Mouse (Mus musculus) frontal cortex, postnatal 36 days (tissue): Measurements from ENCODE around the gene Sgca.

Experiments used
- DNase-seq, 2 experiments: peaks; one replicate each; pipeline ENCODE4 v3.0.0; 2022; ENCODE audit warnings: low spot score in 2 of 2

Sgca gene

DNA sequence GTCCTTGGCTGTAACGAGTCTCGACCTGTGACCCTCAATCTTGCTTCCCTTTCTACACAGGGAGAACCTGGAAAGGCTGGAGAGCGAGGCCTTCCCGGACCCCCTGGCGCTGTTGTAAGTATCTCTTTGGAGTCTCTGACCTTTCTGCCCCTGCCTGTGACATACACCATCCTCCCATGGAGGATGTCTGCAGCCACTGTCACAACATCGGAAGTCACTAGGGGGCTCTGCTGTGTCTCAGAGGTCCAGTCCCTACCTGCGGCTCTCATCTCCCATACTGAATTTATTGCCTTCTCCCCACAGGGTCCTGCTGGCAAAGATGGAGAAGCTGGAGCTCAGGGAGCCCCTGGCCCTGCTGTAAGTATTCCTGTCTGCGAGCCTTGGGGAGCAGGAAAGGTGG is 31.8 kb downstream of the Sgca start:
- no peak for DNase-seq

DNA sequence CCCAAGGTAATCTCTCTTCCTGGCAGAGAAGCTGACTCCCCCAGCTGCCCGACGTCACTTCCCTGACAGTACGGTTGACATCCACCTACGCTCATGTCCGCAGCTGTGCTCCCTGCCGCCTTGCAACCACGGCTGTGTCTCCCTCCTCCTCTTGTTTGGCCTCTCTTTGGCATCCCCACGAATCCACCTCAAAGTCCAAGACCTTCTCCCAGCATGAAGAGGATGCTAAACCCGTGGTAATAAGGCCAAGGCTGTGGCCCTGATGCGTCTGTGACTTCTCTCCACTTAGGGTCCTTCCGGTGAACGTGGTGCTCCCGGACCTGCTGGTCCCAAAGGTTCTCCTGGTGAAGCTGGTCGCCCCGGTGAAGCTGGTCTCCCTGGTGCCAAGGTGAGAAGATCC is 33.1 kb downstream of the Sgca start:
- no peak for DNase-seq

DNA sequence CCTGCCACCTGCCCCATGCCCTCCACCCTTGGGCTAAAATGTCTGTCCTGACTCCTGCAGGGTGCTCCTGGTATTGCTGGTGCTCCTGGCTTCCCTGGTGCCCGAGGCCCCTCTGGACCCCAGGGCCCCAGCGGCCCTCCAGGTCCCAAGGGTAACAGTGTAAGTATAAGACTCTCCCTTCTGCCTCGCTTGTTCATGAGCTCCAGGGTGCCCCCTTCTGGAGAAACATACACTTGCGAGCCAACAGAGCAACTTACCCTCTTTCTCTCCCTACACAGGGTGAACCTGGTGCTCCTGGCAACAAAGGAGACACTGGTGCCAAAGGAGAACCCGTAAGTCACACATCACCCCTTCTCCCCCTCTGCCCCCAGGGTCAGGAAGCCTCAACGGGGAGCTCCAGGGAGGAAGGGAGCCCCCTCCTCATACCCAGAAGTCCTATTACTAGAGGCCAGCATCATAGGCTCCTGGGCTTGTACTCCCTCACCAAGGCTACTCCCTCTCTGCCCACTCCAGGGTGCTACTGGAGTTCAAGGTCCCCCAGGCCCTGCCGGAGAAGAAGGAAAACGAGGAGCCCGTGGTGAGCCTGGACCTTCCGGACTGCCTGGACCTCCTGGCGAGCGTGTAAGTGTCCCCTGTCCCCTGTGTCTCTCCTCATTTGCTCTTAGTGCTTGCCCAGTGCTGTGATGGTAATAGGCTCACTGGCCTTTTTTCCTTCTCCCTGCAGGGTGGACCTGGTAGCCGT is 33.7 kb downstream of the Sgca start:
- DNase-seq, result peak; percentile 36 to 41

- no peak for DNase-seq
These were observed 34.4 kb downstream of the Sgca start for GRCm38 (mm10) chr11:94941776-94942175.

DNA sequence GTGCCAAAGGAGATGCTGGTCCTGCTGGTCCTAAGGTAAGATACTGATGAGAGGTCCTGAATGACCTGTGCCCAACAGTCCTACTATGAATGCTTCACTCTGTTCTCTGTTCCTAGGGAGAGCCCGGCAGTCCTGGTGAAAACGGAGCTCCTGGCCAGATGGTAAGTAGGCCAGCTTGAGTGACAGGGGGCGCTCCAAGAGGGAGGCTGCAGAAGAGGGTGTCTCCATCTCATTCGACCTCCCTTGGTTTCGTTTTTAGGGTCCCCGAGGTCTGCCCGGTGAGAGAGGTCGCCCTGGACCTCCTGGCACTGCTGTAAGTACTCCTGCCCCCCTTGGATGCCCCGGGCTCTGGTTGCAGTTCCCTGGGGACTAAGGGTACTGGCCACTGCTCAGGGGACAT is 35.0 kb downstream of the Sgca start:
- no peak for DNase-seq

- DNase-seq, result peak; percentile 68 to 81
These were observed 36.8 kb downstream of the Sgca start for GRCm38 (mm10) chr11:94939280-94939679.

DNA sequence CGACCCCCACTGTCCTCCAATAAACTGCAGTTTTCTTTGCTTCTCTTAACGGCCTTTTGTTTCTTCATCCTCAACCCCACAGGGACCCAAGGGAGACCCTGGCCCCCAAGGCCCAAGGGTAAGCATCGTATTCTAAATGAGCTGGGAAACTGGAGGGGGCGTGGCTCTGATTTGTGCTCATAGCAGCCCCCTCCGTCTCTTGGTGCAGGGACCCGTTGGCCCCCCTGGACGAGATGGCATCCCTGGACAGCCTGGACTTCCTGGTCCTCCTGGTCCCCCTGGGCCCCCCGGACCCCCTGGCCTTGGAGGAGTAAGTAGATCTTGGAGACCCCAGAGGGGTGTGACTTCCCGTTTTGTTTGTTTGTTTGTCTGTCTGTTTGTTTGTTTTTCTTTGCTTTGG is 37.8 kb downstream of the Sgca start:
- DNase-seq, result no peak

GRCm38 (mm10) chr11:94937787-94938186 is 38.3 kb downstream of the Sgca start:
- no peak for DNase-seq

GRCm38 (mm10) chr11:94937335-94937781 is 38.8 kb downstream of the Sgca start:
- DNase-seq, result peak; percentile 74 to 76

GRCm38 (mm10) chr11:94936851-94937295 is 39.3 kb downstream of the Sgca start:
- peak; percentile 86 to 90 for DNase-seq

DNA sequence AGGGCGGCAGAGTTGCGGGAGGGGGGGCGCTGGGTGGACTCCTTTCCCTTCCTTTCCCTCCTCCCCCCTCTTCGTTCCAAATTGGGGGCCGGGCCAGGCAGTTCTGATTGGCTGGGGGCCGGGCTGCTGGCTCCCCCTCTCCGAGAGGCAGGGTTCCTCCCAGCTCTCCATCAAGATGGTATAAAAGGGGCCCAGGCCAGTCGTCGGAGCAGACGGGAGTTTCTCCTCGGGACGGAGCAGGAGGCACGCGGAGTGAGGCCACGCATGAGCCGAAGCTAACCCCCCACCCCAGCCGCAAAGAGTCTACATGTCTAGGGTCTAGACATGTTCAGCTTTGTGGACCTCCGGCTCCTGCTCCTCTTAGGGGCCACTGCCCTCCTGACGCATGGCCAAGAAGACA is 40.1 kb downstream of the Sgca start, which contains the start of gene Col1a1:
Gene Col1a1 (plus strand): TSS at position 180 of the 400 bp plus-strand sequence.
- no peak for DNase-seq

DNA sequence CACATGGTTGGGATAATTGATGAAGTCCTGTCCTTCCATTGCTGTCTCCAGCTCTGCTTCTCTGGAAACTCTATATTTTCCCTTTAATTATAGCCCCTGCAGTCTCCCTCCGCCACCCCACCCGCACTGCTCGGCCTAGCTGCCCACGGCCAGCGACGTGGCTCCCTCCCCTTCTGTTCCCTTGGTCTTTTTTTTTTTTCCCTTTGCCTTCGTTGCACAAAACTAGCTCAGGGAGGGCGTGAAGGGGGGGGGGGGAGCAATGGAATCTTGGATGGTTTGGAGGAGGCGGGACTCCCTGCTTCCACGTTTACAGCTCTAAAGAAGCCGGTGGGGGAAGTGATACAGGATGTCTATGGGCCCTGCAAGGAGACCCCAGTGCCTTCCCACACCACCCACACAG is 41.6 kb downstream of the Sgca start:
- DNase-seq, result no peak

DNA sequence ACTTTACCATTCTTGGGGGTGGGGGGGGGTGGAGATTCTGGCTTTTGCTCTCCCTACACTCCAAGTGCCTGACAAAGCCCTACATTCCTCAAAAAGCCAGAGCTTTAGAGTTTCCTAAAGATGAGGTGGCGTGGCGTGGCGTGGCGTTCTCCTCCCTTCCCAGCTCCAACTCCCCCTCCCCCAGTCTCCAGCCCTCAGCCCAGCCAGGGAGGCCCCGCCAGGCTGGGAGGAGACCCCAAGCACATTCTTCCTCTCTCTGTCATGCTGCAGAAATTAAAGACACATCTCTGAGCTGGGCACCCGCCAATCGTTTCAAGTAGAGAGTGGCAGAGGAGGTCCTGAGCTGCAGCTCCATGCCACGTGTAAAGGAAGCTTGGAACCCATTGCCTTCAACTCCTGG is 42.5 kb downstream of the Sgca start:
- DNase-seq, result no peak

DNA sequence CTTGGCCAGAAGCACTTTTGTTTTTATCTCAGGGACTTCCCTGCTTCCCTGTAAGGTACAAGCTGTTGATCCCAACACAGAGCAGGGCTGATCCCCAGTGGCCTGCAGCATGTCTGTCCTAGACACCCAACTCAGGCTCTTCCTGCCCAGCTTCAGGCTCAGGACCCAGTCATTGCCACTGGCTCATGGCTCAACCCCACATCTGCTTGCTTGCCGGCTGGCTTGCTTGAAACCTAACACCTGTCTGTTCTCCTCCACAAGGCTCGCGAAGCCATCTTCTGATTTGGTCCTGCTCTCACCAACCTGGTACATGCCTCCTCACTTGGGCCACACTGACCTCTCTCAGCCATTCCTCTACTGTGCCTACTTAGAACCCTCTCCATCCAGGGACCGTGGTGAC is 46.0 kb downstream of the Sgca start:
- DNase-seq, result no peak

GRCm38 (mm10) chr11:94929599-94929998 is 46.5 kb downstream of the Sgca start:
- no peak for DNase-seq

GRCm38 (mm10) chr11:94928820-94929219 is 47.3 kb downstream of the Sgca start:
- no peak for DNase-seq

DNA sequence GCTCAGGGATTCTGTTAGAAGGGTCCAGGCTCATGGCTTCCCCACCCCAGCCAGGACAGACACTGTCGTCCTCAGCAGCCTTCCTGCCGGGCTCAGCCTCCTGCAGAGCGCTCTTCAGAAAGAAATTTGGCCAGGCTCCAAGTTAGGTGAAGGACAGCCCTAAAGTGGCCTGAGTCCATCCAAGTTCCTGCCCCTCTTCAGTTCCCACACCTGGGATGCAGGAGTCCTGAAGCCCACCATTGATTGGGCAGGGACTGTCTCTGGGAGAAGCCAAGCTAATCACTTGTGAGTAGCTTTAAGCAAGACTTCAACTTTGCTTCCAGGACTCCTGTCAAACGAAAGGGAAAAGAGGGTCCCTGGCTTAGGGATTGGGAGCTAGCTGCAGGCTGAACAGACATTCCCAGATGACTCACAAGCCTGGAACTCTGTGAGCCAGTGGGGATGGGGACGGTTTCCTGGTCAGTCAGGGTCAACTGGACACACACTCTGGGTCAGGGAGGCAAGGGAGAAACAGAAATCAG is 48.3 kb downstream of the Sgca start:
- DNase-seq, result no peak

- DNase-seq, result no peak
These were observed 49.7 kb downstream of the Sgca start for GRCm38 (mm10) chr11:94926431-94926830.

- no peak for DNase-seq
These were observed 51.1 kb downstream of the Sgca start for GRCm38 (mm10) chr11:94924977-94925376.

DNA sequence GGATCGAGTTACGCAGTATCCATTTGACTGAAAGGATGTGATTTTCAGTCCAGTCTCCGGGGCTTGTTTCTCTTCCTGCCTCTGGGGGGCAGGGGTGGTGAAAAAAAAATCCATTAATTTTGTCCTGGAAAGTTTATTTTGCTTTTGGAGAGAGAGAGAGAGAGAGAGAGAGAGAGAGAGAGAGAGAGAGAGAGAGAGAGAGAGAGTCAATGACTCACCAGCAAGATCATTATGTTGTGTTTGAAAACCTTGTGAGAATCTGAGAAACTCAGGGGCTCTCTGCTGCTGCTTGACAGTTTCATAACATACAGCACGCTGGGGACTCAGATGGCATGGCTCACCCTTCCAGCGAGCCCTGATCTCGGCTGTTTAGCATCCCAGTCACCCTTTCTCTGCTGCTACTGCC is 55.1 kb downstream of the Sgca start:
- DNase-seq, result no peak

DNA sequence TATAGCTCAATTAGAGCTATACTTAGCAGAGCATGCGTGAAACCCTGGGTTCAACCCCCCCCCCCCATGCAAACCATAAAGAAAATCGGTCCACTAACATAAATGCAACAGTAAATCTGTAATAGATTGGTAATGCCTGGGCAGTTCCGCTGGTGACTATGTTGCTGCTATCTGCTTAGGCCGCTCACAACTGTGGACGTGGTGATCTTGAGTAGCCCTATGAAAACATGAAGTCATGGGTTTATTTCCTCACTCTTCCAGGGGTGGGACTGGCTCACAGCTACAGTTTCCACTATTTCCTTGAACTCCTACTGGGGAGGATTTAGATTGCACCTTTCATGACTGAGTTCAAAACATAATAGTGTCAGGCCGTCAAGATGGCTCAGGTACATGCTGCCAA is 58.4 kb downstream of the Sgca start:
- DNase-seq, result no peak

DNA sequence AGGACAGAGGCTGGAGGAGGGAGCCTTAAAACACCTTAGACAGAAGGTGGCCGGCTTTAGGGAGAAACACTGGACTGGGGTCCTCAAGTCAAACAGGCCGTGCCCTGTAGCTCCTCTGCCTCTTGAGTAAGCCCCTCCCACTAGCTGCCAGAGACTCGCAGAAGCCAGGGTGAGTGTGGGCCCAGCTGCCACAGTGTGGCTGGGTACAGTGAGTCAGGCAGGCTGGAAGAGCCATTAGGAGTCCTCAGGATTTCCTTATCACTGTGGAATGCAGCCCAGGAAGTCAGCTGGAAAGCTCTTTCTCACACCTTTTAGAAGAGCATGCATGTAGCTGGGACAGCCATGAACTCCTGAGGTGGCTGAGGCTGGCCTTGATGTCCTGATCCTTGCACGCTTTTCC is 59.6 kb downstream of the Sgca start:
- no peak for DNase-seq

- DNase-seq, result no peak
These were observed 60.3 kb downstream of the Sgca start for GRCm38 (mm10) chr11:94915675-94916403.
